Mouse (Mus musculus): ENCODE measurements around the gene Fam71d.

GRCm38 (mm10) chr12:78747406-78747805, 56.1 kb downstream of the Fam71d start:
- TF ChIP-seq POLR2A (IDR thresholded peaks at IDR 0.05; ENCODE audit: low read depth, low read length) (no peak), CTCF (IDR thresholded peaks at IDR 0.05; ENCODE audit: extremely low read depth, insufficient read length, insufficient replicate concordance, low read depth, low read length) (no peak)

Data from small intestine, adult 2 months (tissue).